Mouse (Mus musculus) hindbrain, embryonic 14.5 days (tissue): ENCODE data around the gene Myh15. TPM values are rescaled to one million over a fixed set of nuclear protein-coding genes. Genes with fewer than 3 reads are reported as not detected.
"Not testable (repeated sequence)": the region's sequence is repeated elsewhere in the genome, so short reads cannot be mapped to it uniquely, and the experiment has no call there.

ENCODE experiments used
- ATAC-seq: fragments of 200-750 bp; cut with Nextera tagmentation; 2 replicates; pipeline ENCODE4 v1.8.0; 2017; ENCODE audit warnings: moderate number of reproducible peaks, mild to moderate bottlenecking, moderate TSS enrichment, moderate library complexity; ENCODE audit not compliant: low FRiP score
- DNase-seq: peaks from one replicate; pipeline ENCODE4 v3.0.0-alpha.2; 2015; ENCODE audit warnings: low spot score
- H3K27ac ChIP-seq: fragments of 300-500 bp; sonication (generic); 2 replicates; pipeline ENCODE4 v1.5.1; 2014; ENCODE audit warnings: mild to moderate bottlenecking, moderate library complexity
- H3K27me3 ChIP-seq: fragments of 300-500 bp; sonication (generic); 2 replicates; pipeline ENCODE4 v1.6.1; 2014; ENCODE audit warnings: mild to moderate bottlenecking, low read length, mixed read lengths; ENCODE audit not compliant: control insufficient read depth, insufficient read depth
- H3K36me3 ChIP-seq: fragments of 300-500 bp; sonication (generic); replicated peaks from 2 replicates; pipeline ENCODE4 v1.6.1; 2014; ENCODE audit not compliant: control insufficient read depth, insufficient read depth
- H3K4me1 ChIP-seq: fragments of 300-500 bp; sonication (generic); replicated peaks from 2 replicates; pipeline ENCODE4 v1.6.1; 2014; ENCODE audit warnings: antibody characterized with exemption, low read length, mixed read lengths; ENCODE audit not compliant: control insufficient read depth, insufficient read depth
- H3K4me2 ChIP-seq: fragments of 300-500 bp; sonication (generic); replicated peaks from 2 replicates; pipeline ENCODE4 v1.6.1; 2014; ENCODE audit warnings: mild to moderate bottlenecking, moderate library complexity
- H3K4me3 ChIP-seq: fragments of 300-500 bp; sonication (generic); replicated peaks from 2 replicates; pipeline ENCODE4 v1.5.1; 2014; ENCODE audit warnings: mild to moderate bottlenecking, low read length
- H3K9ac ChIP-seq: fragments of 300-500 bp; sonication (generic); 2 replicates; pipeline ENCODE4 v1.6.1; 2014
- H3K9me3 ChIP-seq: fragments of 300-500 bp; sonication (generic); 2 replicates; pipeline ENCODE4 v1.6.1; 2016; ENCODE audit warnings: low read length; ENCODE audit not compliant: control insufficient read depth
- WGBS: fragments of 180-500 bp; shearing (Covaris S2); extraction: QIAGEN DNeasy Blood & Tissue Kit; methylation state at CpG from one replicate; pipeline ENCODE4 v1.1.7; 2014; 5-methylcytosine and 5-hydroxymethylcytosine counted together
- polyA plus RNA-seq: library from polyadenylated mRNA; unstranded; fragments of >200 nt; fragmentation: Nextera tagmentation; extraction: Ambion mirVana; gene quantifications from 2 replicates; pipeline ENCODE4 v1.2.1, GENCODE M21; 2014

The Myh15 gene
- polyA plus RNA-seq, 1 experiment from 2014 or later, result 0.12 TPM

DNA sequence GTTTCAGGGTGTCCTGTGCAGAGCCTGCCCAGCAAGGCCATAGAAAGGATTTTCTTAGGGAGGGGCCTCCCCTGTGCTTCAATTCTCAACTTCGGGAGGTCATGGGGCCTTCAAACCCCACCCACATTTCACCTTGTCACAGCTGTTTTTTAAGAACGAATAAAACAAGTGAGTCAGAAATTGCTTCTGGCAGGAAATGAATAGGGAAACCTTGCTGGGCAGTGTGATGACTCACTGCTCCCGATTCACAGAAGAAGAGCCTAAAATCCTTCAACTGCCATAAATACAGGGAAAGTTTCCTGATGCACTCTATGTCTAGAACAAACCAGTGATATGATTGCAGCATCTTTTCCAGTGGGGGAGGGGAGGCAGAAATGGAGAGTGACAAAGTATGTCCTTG, 140.7 kb downstream of the Myh15 start:
- no peak overlapping the region for H3K4me3 ChIP-seq
- ATAC-seq (no peak), DNase-seq (no peak)
- no peak overlapping the region for H3K27ac ChIP-seq
- no peaks in the 10 kb centered on the region for H3K9me3 ChIP-seq
- no peak overlapping the region for H3K4me2 ChIP-seq
- H3K4me1 ChIP-seq, result 0 out of 2 replicates have a peak, but pooled peaks cover 2% of the 10 kb centered on the region
- no peak overlapping the region for H3K9ac ChIP-seq
- no peaks in the 10 kb centered on the region for H3K27me3 ChIP-seq
- H3K36me3 ChIP-seq, result no peaks in the 10 kb centered on the region
- 57% methylated on average over 3 of the region's 3 CpGs for WGBS

DNA sequence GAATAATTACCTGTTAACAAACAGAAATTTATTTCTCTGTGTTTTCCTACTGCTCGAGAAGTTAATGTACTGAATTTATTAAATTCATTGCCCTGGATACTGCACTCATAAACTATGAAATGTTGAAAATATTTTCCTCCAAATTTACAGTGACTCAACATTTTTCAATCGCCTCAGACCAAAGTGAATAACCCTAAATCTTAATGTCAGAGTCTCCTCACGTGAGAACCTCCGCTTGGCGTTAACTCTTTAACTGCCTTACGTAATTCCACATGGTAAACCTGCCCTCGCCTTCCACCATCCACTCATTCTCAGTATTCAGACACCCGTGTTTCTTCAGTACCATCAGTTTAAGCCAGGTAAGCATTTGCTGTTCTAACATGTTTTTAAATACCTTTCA, 166.4 kb downstream of the Myh15 start:
- Histone ChIP-seq H3K4me3 (no peak overlapping the region), H3K4me1 (no peaks in the 10 kb centered on the region), H3K9ac (no peak overlapping the region), H3K4me2 (no peak overlapping the region), H3K27me3 (no peaks in the 10 kb centered on the region), H3K27ac (no peak overlapping the region), H3K36me3 (no peaks in the 10 kb centered on the region), H3K9me3 (peaks cover 2% of the 10 kb centered on the region; the same call in 1 of the 2 replicates)
- no peak for DNase-seq
- 77% methylated on average over 8 of the region's 8 CpGs for WGBS
- ATAC-seq, result no peak

DNA sequence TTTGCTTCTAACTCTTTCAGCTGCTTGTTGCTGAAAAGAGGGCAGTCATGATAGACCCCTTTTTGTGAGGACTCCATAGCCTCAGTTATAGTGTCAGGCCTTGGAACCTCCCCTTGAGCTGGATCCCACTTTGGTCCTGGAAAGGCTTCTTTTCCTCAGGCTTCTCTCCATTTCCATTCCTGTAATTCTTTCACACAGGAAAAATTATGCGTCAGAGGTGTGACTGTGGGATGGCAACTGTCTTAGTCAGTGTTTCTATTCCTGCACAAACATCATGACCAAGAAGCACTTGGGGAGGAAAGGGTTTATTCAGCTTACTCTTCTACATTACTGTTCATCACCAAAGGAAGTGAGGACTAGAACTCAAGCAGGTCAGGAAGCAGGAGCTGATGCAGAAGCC, 186.2 kb downstream of the Myh15 start:
- not testable (repeated sequence) for ATAC-seq, H3K9me3 ChIP-seq, DNase-seq, H3K9ac ChIP-seq, H3K27ac ChIP-seq, H3K4me2 ChIP-seq, H3K4me1 ChIP-seq, H3K36me3 ChIP-seq, H3K27me3 ChIP-seq, H3K4me3 ChIP-seq
- 94% methylated on average over 1 of the region's 1 CpGs for WGBS

Other genes with a start within 250 kb of the Myh15 start
- not detected in 2 replicates for gene Retnlb, start 240.6 kb upstream of the Myh15 start, polyA plus RNA-seq
- not detected in 2 replicates for gene Retnla, start 214.9 kb upstream of the Myh15 start, polyA plus RNA-seq
- gene Retnlg, start 184.9 kb upstream of the Myh15 start, polyA plus RNA-seq, result 0.72 TPM in 1 of 2 replicates, not detected in the other
- 77.3 and 81.6 TPM in 2 replicates for gene Dzip3, start 63.3 kb upstream of the Myh15 start, polyA plus RNA-seq
- 7.7 and 8.4 TPM in 2 replicates for gene Cip2a, start 63.3 kb upstream of the Myh15 start, polyA plus RNA-seq